Mouse (Mus musculus) embryonic facial prominence, embryonic 13.5 days (tissue): ENCODE measurements around the gene Cbx1. TPM values are rescaled to one million over a fixed set of nuclear protein-coding genes. Genes with fewer than 3 reads are reported as not detected.
A peak's percentile ranks its signal among the peaks of the same experiment; 100 is the strongest.

Experiments used
- ATAC-seq: fragments of 200-750 bp; cut with Nextera tagmentation; 2 replicates; pipeline ENCODE4 v1.8.0; 2017; ENCODE audit warnings: low read depth; ENCODE audit not compliant: insufficient number of reproducible peaks, insufficient read depth, low FRiP score, low TSS enrichment
- H3K27ac ChIP-seq: fragments of 300-500 bp; sonication (generic); 2 replicates; pipeline ENCODE4 v1.5.1; 2015; ENCODE audit warnings: moderate library complexity, mild to moderate bottlenecking, inconsistent platforms
- H3K27me3 ChIP-seq: fragments of 300-500 bp; sonication (generic); 2 replicates; pipeline ENCODE4 v1.6.1; 2015; ENCODE audit warnings: mild to moderate bottlenecking, inconsistent platforms
- H3K36me3 ChIP-seq: fragments of 300-500 bp; sonication (generic); 2 replicates; pipeline ENCODE4 v1.6.1; 2015; ENCODE audit warnings: mild to moderate bottlenecking, inconsistent platforms
- H3K4me1 ChIP-seq: fragments of 300-500 bp; sonication (generic); 2 replicates; pipeline ENCODE4 v1.6.1; 2015; ENCODE audit warnings: inconsistent platforms
- H3K4me2 ChIP-seq: fragments of 300-500 bp; sonication (generic); 2 replicates; pipeline ENCODE4 v1.6.1; 2015; ENCODE audit warnings: moderate library complexity, mild to moderate bottlenecking, inconsistent platforms
- H3K4me3 ChIP-seq: fragments of 300-500 bp; sonication (generic); 2 replicates; pipeline ENCODE4 v1.5.1; 2015; ENCODE audit warnings: mild to moderate bottlenecking, inconsistent platforms
- H3K9ac ChIP-seq: fragments of 300-500 bp; sonication (generic); 2 replicates; pipeline ENCODE4 v1.6.1; 2015; ENCODE audit warnings: mild to moderate bottlenecking, inconsistent platforms
- H3K9me3 ChIP-seq: fragments of 300-500 bp; sonication (generic); 2 replicates; pipeline ENCODE4 v1.6.1; 2016; ENCODE audit warnings: inconsistent platforms
- WGBS: fragments of 180-500 bp; shearing (Covaris S2); methylation state at CpG from one replicate; pipeline ENCODE4 v1.1.7; 2015; ENCODE audit warnings: mixed read lengths; 5-methylcytosine and 5-hydroxymethylcytosine counted together
- polyA plus RNA-seq: library from polyadenylated mRNA; unstranded; fragments of >200 nt; fragmentation: Nextera tagmentation; extraction: Ambion mirVana; gene quantifications from 2 replicates; pipeline ENCODE4 v1.2.1, GENCODE M21; 2015

Cbx1 gene
- polyA plus RNA-seq, 1 experiment from 2014 or later: 170 TPM

DNA sequence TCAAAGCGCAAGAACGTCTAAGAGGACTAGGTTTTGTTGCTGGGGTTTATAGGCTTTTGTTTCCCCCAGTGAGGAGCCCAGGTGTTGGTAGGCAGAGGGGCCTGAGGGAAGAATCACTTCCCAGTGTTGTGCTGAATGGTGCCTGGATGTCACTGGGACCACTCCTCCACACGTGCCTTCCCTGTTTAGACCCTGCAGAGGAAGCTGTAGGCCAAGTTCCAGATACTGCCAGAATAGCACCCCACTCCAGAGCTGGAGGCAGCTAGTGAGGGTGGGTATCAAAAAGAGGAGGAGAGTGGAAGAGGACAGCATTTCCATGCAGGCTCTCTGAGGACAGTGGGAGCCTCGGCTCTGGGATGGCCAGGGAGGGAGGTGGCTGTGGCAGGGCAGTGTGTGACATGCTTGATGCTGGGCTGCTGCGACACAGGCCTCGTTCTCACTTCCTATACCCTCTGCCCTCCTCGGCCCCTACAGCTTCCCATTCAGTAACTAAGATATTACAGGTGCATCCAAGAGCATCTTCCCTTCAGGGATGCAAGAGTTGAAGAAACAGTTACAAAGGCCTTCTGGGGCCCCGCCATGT lies 29.3 kb downstream of the Cbx1 start:
- Histone ChIP-seq H3K36me3 (peaks cover 83% of the 10 kb centered on the region), H3K27ac (no peak overlapping the region), H3K4me1 (peaks cover 7% of the 10 kb centered on the region), H3K9ac (no peak overlapping the region), H3K9me3 (no peaks in the 10 kb centered on the region), H3K27me3 (no peaks in the 10 kb centered on the region), H3K4me2 (no peak overlapping the region), H3K4me3 (no peak overlapping the region)
- no peak for ATAC-seq
- 84% methylated on average over 8 of the region's 8 CpGs for WGBS

DNA sequence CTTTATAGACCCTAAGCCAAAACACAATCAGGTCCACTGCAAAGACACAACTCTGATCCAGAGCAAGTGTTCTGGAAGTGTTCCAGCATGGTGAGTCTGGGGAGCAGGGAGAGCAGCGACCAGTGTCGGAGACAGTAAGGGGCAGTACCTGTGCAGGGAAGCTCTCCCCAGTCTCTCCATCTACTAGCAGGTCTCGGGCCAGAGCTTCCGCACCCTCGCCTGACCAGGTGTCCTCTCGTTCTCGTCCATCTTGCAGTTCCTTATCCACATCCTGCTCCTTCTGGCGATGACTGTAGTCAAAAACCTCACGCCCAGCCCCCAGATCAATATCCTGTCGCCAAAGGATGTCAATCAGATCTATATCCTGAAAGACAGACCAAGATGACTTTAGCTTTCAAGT lies 33.0 kb downstream of the Cbx1 start:
- no peak overlapping the region for H3K4me3 ChIP-seq
- no peak for ATAC-seq
- 92% methylated on average over 10 of the region's 10 CpGs for WGBS
- H3K27ac ChIP-seq: no peak overlapping the region
- H3K36me3 ChIP-seq: peaks cover 65% of the 10 kb centered on the region
- no peak overlapping the region for H3K4me2 ChIP-seq
- H3K9me3 ChIP-seq: no peaks in the 10 kb centered on the region
- H3K27me3 ChIP-seq: no peaks in the 10 kb centered on the region
- H3K4me1 ChIP-seq: peaks cover 44% of the 10 kb centered on the region
- no peak overlapping the region for H3K9ac ChIP-seq

DNA sequence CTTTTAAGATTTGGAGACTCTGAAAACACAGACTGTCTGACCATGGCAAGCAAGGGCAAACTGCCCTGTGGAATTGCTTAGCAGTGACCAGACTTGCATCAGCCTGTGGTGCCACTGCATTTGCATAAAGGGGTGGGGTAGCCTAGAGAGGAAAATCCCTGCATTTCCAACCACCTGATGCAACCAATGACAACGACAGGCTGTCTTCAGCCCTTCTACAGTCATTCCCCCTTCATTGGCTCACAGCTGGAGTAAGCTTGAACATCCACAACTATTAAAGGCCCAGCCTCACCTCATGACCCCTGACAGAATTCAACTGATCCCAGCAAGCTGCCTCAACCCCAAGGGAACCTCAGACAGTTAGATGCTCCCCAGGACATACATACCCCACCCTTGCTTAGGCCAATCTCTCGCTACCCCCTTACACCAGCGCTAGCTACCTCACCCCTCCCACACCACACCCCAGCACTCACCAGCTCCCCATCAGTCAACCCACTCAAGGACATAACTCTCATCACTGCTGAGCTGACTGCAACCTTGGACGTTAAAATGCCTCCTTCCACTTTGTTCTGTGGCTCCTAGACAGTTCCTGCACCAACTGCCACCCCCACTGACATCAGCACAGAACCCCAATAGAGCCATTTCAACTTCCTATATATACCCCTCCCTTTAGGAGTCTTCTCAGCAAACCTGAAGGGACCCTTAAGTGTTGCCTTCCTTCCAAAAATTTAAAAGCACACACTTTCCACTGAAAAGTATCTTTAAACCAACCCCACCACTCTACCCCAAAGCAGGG lies 33.9 kb downstream of the Cbx1 start:
- Histone ChIP-seq H3K4me3 (peak overlapping the region; percentile 55), H3K27me3 (no peaks in the 10 kb centered on the region), H3K36me3 (peaks cover 65% of the 10 kb centered on the region), H3K9me3 (no peaks in the 10 kb centered on the region), H3K9ac (peak overlapping the region; percentile 76), H3K4me1 (peaks cover 53% of the 10 kb centered on the region), H3K4me2 (peak overlapping the region; percentile 97), H3K27ac (peak overlapping the region; percentile 89)
- WGBS: 38% methylated on average over 4 of the region's 4 CpGs
- no peak for ATAC-seq

GRCm38 (mm10) chr11:96823471-96823837 lies 34.5 kb downstream of the Cbx1 start:
- Histone ChIP-seq H3K4me2 (peak overlapping the region; percentile 97), H3K27me3 (no peaks in the 10 kb centered on the region), H3K9me3 (no peaks in the 10 kb centered on the region), H3K27ac (peak overlapping the region; percentile 89), H3K36me3 (peaks cover 59% of the 10 kb centered on the region), H3K9ac (peak overlapping the region; percentile 76), H3K4me1 (peaks cover 58% of the 10 kb centered on the region), H3K4me3 (peak overlapping the region; percentile 55)
- WGBS: 8% methylated on average over 13 of the region's 13 CpGs
- no peak for ATAC-seq

DNA sequence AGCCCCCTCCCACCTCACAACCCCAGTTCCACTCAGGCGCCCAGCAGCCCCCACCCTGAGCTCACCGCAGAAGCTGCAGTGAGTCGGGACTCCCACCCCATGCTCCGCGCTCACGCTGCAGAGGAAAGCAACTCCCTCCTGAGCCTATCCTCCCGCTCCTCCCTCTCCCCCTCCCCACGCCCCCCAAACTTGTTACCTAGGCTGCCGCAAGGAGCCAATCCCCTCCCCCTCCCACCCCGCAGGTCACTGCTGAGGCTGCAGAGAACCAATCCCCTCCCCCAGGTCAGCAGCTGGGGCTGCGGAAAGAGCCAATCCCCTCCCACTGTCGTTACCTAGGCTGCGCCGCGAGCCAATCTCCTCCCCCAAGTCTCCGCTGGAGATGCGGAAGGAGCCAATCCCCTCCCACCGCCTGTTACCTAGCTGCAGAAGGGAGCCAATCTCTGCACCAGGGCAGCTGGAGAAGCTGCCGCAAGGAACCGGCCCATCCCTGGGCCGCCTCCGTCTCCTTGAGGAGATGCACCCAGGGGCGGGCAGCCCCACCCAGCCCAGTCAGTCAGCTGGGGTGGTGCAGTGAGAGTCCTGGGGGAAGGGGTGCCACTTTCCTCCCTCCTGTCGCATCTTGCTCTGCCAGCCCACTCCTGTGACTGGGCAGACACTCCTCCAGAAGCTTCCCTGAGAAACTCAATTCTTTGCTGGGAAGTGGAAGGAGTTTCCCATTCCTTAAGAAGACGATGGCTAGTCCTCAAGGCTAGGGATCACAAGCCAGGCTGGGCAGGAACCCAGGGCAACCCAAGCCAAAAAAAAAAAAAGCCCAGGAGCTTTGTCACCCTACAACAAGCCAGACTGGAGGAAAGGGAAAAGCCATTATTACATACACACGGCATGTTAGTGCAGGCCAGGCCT lies 35.2 kb downstream of the Cbx1 start:
- Histone ChIP-seq H3K9me3 (no peaks in the 10 kb centered on the region), H3K9ac (peak overlapping the region; percentile 76), H3K4me3 (peak overlapping the region; percentile 55), H3K27ac (peak overlapping the region; percentile 89), H3K27me3 (no peaks in the 10 kb centered on the region), H3K4me1 (peaks cover 64% of the 10 kb centered on the region), H3K4me2 (peak overlapping the region; percentile 97), H3K36me3 (peaks cover 52% of the 10 kb centered on the region)
- peak; percentile 88 for ATAC-seq
- 1% methylated on average over 26 of the region's 26 CpGs for WGBS

DNA sequence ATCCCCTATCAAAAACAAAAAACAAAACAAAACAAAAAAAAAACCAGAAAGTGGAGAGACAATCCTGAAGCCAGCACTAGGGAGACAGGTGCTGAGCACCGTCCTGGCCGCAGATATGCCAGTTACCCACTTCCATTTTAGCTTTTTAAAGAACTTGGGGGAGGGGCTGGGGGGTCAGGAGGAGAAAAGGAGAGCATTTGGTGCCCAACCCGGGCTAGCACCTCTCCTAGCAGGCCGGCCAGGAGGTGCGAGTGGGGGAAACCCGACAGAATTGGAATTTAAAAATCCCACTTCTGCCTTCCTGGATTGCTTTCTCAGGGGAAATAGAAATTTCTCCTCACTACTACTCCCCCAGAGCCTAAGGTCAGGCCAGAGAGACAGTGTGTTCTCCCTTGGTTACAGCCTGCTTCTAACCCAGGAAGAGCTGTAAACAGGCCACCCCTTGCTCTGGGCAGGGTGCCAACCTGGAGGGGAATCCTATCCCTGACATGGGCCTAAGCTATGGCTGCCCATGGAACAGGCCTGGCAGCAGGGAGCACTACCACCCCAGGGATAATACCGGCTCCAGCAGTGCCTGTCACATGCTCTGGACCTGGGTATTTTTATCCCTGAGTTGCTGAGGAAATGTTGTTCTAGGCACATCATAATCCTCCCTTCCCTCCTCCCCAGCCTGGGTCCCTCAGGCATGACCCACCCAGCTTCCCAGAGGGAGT lies 36.0 kb downstream of the Cbx1 start:
- Histone ChIP-seq H3K4me1 (peaks cover 64% of the 10 kb centered on the region), H3K4me2 (peak overlapping the region; percentile 97), H3K4me3 (peak overlapping the region; percentile 55; the same call in 1 of the 2 replicates), H3K36me3 (peaks cover 44% of the 10 kb centered on the region), H3K9me3 (no peaks in the 10 kb centered on the region), H3K27me3 (no peaks in the 10 kb centered on the region), H3K27ac (peak overlapping the region; percentile 89), H3K9ac (peak overlapping the region; percentile 76)
- ATAC-seq: no peak
- WGBS: 42% methylated on average over 7 of the region's 7 CpGs

GRCm38 (mm10) chr11:96826481-96826880 lies 37.6 kb downstream of the Cbx1 start:
- H3K4me3 ChIP-seq: peak overlapping the region; percentile 17
- peak overlapping the region; percentile 97 for H3K4me2 ChIP-seq
- H3K9ac ChIP-seq: peak overlapping the region; percentile 55; the same call in 1 of the 2 replicates
- H3K9me3 ChIP-seq: no peaks in the 10 kb centered on the region
- H3K27ac ChIP-seq: peak overlapping the region; percentile 39
- ATAC-seq: no peak
- H3K27me3 ChIP-seq: no peaks in the 10 kb centered on the region
- H3K4me1 ChIP-seq: peaks cover 69% of the 10 kb centered on the region
- 79% methylated on average over 2 of the region's 2 CpGs for WGBS
- peaks cover 29% of the 10 kb centered on the region for H3K36me3 ChIP-seq

- Histone ChIP-seq H3K4me3 (peak overlapping the region; percentile 17), H3K27me3 (no peaks in the 10 kb centered on the region), H3K9me3 (no peaks in the 10 kb centered on the region), H3K36me3 (peaks cover 22% of the 10 kb centered on the region), H3K9ac (peak overlapping the region; percentile 44; the same call in 1 of the 2 replicates), H3K4me1 (peaks cover 69% of the 10 kb centered on the region), H3K27ac (peak overlapping the region; percentile 28; the same call in 1 of the 2 replicates), H3K4me2 (peak overlapping the region; percentile 97)
- 78% methylated on average over 12 of the region's 12 CpGs for WGBS
- no peak for ATAC-seq
Measured at GRCm38 (mm10) chr11:96827062-96827581, 38.2 kb downstream of the Cbx1 start.

DNA sequence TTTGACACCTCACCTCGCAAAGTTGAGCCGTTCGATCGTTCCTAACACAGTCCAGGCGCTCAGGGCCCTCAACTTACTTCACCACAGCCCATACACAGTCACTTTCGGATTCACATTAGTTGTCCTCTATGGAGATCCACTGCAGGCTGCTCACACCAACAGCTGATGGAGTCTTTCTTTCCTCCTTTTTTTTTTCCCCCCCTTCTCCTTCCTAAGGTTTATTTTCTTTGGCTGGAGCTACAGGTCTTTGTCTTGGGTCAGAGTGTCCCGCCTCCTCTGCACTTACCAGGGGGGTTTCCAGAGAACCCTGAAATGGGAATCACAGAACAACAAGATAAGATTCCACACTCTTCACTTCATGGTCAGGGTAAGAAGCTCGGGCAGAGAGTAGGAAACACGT lies 39.0 kb downstream of the Cbx1 start:
- peak overlapping the region; percentile 18; the same call in 1 of the 2 replicates for H3K4me3 ChIP-seq
- H3K4me2 ChIP-seq: peak overlapping the region; percentile 97

DNA sequence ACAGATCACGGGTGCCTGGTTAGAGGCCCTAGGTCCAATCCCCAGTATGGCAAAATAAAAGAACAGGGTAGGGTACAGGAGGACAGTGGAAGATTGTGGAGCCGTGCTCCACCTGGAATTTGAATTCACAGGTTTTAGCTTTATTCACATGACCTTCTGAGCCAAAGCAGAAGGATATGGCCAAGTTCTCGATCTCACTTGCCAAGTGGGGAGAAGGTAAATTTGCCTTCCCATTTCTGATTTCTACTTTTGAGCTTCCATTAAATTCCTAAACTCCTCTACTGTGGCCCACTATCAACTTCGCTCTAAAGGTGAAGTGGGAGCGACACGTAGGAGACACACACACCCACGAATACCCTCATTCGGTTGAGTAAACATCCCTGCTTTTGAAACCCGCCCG lies 40.0 kb downstream of the Cbx1 start:
- H3K4me3 ChIP-seq: peak overlapping the region; percentile 90
- peak overlapping the region; percentile 97 for H3K4me2 ChIP-seq
- peaks cover 19% of the 10 kb centered on the region for H3K36me3 ChIP-seq
- ATAC-seq: no peak
- WGBS: 14% methylated on average over 10 of the region's 10 CpGs
- H3K9me3 ChIP-seq: no peaks in the 10 kb centered on the region
- H3K9ac ChIP-seq: peak overlapping the region; percentile 92
- H3K4me1 ChIP-seq: peaks cover 55% of the 10 kb centered on the region
- peak overlapping the region; percentile 97 for H3K27ac ChIP-seq
- no peaks in the 10 kb centered on the region for H3K27me3 ChIP-seq

More for the DNA sequence above, 39.0 kb downstream of the Cbx1 start:
- Histone ChIP-seq H3K9ac (peak overlapping the region; percentile 44; the same call in 1 of the 2 replicates), H3K36me3 (peaks cover 19% of the 10 kb centered on the region), H3K27me3 (no peaks in the 10 kb centered on the region), H3K9me3 (no peaks in the 10 kb centered on the region), H3K27ac (no peak overlapping the region), H3K4me1 (peaks cover 65% of the 10 kb centered on the region)
- WGBS: 83% methylated on average over 9 of the region's 9 CpGs
- no peak for ATAC-seq
